Mouse (Mus musculus) left cerebral cortex, adult 8-10 months (tissue): ENCODE results near the gene Chst15. TPM values are rescaled to one million over a fixed set of nuclear protein-coding genes. Genes with fewer than 3 reads are reported as not detected.
A peak's percentile ranks its signal among the peaks of the same experiment; 100 is the strongest.

Experiments used
- DNase-seq, 2 experiments: peaks; one replicate each; pipeline ENCODE4 v3.0.0; 2022; ENCODE audit warnings: low spot score in 2 of 2
- total RNA-seq, 4 experiments: library from RNA; stranded (reverse); gene quantifications; 2 replicates each; pipeline ENCODE4 v1.2.4; 2022

Chst15 gene
- total RNA-seq, 4 experiments from 2014 or later = 46.3 to 57.0 (median 52.6) TPM

GRCm38 (mm10) chr7:132267721-132268498, 49.1 kb downstream of the Chst15 start:
- DNase-seq = no peak

- no peak for DNase-seq
Observed at GRCm38 (mm10) chr7:132264763-132265162, 52.3 kb downstream of the Chst15 start.

- DNase-seq = no peak
Observed at GRCm38 (mm10) chr7:132263186-132263585, 53.8 kb downstream of the Chst15 start.

GRCm38 (mm10) chr7:132262696-132263095, 54.3 kb downstream of the Chst15 start:
- DNase-seq = no peak

GRCm38 (mm10) chr7:132261885-132262284, 55.1 kb downstream of the Chst15 start:
- DNase-seq = no peak

GRCm38 (mm10) chr7:132260632-132261031, 56.4 kb downstream of the Chst15 start:
- no peak for DNase-seq

GRCm38 (mm10) chr7:132258817-132259216, 58.2 kb downstream of the Chst15 start:
- no peak for DNase-seq

GRCm38 (mm10) chr7:132258216-132258615, 58.8 kb downstream of the Chst15 start:
- no peak for DNase-seq

- DNase-seq = peak; percentile 25 to 86
Observed at GRCm38 (mm10) chr7:132253513-132253912, 63.5 kb downstream of the Chst15 start.

GRCm38 (mm10) chr7:132253078-132253477, 64.0 kb downstream of the Chst15 start:
- peak in 1 of 2 experiments; percentile 22 for DNase-seq

- DNase-seq = no peak
Observed at GRCm38 (mm10) chr7:132249563-132250119, 67.4 kb downstream of the Chst15 start.

- DNase-seq = peak in 1 of 2 experiments; percentile 17
Observed at GRCm38 (mm10) chr7:132247567-132247966, 69.5 kb downstream of the Chst15 start.

GRCm38 (mm10) chr7:132247091-132247490, 69.9 kb downstream of the Chst15 start:
- DNase-seq = no peak

GRCm38 (mm10) chr7:132245730-132246129, 71.3 kb downstream of the Chst15 start:
- no peak for DNase-seq

- no peak for DNase-seq
Observed at GRCm38 (mm10) chr7:132244637-132245036, 72.4 kb downstream of the Chst15 start.

- no peak for DNase-seq
Observed at GRCm38 (mm10) chr7:132243225-132243624, 73.8 kb downstream of the Chst15 start.

- no peak for DNase-seq
Observed at GRCm38 (mm10) chr7:132242617-132243141, 74.3 kb downstream of the Chst15 start.

- DNase-seq = no peak
Observed at GRCm38 (mm10) chr7:132238921-132239320, 78.1 kb downstream of the Chst15 start.

GRCm38 (mm10) chr7:132237191-132237590, 79.8 kb downstream of the Chst15 start:
- no peak for DNase-seq

- DNase-seq = no peak
Observed at GRCm38 (mm10) chr7:132236789-132237188, 80.2 kb downstream of the Chst15 start.

- DNase-seq = no peak
Observed at GRCm38 (mm10) chr7:132234250-132234649, 82.8 kb downstream of the Chst15 start.

GRCm38 (mm10) chr7:132233732-132234131, 83.3 kb downstream of the Chst15 start:
- DNase-seq = no peak

- DNase-seq = no peak
Observed at GRCm38 (mm10) chr7:132232937-132233336, 84.1 kb downstream of the Chst15 start.
